Mouse (Mus musculus): ENCODE data around the gene Gns. TPM values are rescaled to one million over a fixed set of nuclear protein-coding genes. Genes with fewer than 3 reads are reported as not detected.

Gene Gns
- polyA plus RNA-seq, 1 experiment from 2014 or later = 37.5 TPM

Other genes starting within 250 kb of the Gns start
- 5.7 and 5.8 TPM in 2 replicates for gene Tbc1d30, start 13.8 kb upstream of the Gns start, polyA plus RNA-seq (2015; fragmentation: Nextera tagmentation; extraction: Ambion mirVana)
- gene Rassf3, start 111.3 kb downstream of the Gns start, polyA plus RNA-seq (2015; fragmentation: Nextera tagmentation; extraction: Ambion mirVana) = 21.3 and 22.0 TPM in 2 replicates
- gene Tbk1, start 221.7 kb downstream of the Gns start, polyA plus RNA-seq (2015; fragmentation: Nextera tagmentation; extraction: Ambion mirVana) = 34.2 and 36.7 TPM in 2 replicates

All from stomach, embryonic 16.5 days (tissue).